Mouse (Mus musculus): ENCODE results near the gene Aunip. TPM values are rescaled to one million over a fixed set of nuclear protein-coding genes. Genes with fewer than 3 reads are reported as not detected.

Aunip gene
- polyA plus RNA-seq, 1 experiment: 2.3 TPM

GRCm38 (mm10) chr4:134467435-134468214 lies 43.2 kb upstream of the Aunip start:
- Histone ChIP-seq H3ac (ENCODE audit: control insufficient read depth, insufficient read length) (peak overlapping the region; percentile 30), H3K36me3 (ENCODE audit: control insufficient read depth, insufficient read depth) (no peaks in the 10 kb centered on the region), H3K27me3 (ENCODE audit: control insufficient read depth, insufficient read depth, insufficient read length) (no peaks in the 10 kb centered on the region), H3K4me2 (ENCODE audit: low read depth) (peak overlapping the region; percentile 93), H3K79me2 (ENCODE audit: control insufficient read depth, insufficient read depth) (peaks cover 20% of the 10 kb centered on the region), H3K4me3 (peak overlapping the region; percentile 33)
- no peak for TF ChIP-seq TCF3 (IDR thresholded peaks at IDR 0.05; ENCODE audit: insufficient read length, low read depth)
- TF ChIP-seq USF1 (IDR thresholded peaks at IDR 0.05; ENCODE audit: low read depth): no peak
- TF ChIP-seq POLR2A (IDR thresholded peaks at IDR 0.05; ENCODE audit: insufficient read length, low read depth): no peak
- no peak for TF ChIP-seq MAX (IDR thresholded peaks at IDR 0.05; ENCODE audit: low read depth)
- no peak for TF ChIP-seq MYOG (IDR thresholded peaks at IDR 0.05; ENCODE audit: control insufficient read depth in 1 of 3, insufficient read depth in 1 of 3, insufficient read length in 2 of 3, low read depth in 2 of 3)
- TF ChIP-seq TCF12 (IDR thresholded peaks at IDR 0.05; ENCODE audit: insufficient read depth, poor library complexity, severe bottlenecking): no peak
- no peak for TF ChIP-seq E2F4 (IDR thresholded peaks at IDR 0.05; ENCODE audit: insufficient read depth)
- no peak for TF ChIP-seq CEBPB (IDR thresholded peaks at IDR 0.05; ENCODE audit: insufficient read depth, poor library complexity, severe bottlenecking)
- TF ChIP-seq MYOD1 (IDR thresholded peaks at IDR 0.05; ENCODE audit: control insufficient read depth in 1 of 3, insufficient read length in 2 of 3, low read depth in 2 of 3): no peak
- no peak for TF ChIP-seq POLR2AphosphoS2 (IDR thresholded peaks at IDR 0.05; ENCODE audit: insufficient read length, low read depth)
- no peak for TF ChIP-seq SRF (IDR thresholded peaks at IDR 0.05; ENCODE audit: control insufficient read depth, insufficient read length, low read depth)
- TF ChIP-seq REST (IDR thresholded peaks at IDR 0.05; ENCODE audit: insufficient read depth, insufficient read length): no peak

GRCm38 (mm10) chr4:134468215-134468575 lies 42.6 kb upstream of the Aunip start, which contains the start of gene Stmn1:
Gene Stmn1 (plus strand): TSS chr4:134468320.
- TF ChIP-seq USF1 (IDR thresholded peaks at IDR 0.05; ENCODE audit: low read depth) (peak; percentile 99), SRF (IDR thresholded peaks at IDR 0.05; ENCODE audit: control insufficient read depth, insufficient read length, low read depth) (peak; percentile 47), REST (IDR thresholded peaks at IDR 0.05; ENCODE audit: insufficient read depth, insufficient read length) (no peak), CEBPB (IDR thresholded peaks at IDR 0.05; ENCODE audit: insufficient read depth, poor library complexity, severe bottlenecking) (no peak), MAX (IDR thresholded peaks at IDR 0.05; ENCODE audit: low read depth) (no peak), POLR2A (IDR thresholded peaks at IDR 0.05; ENCODE audit: insufficient read length, low read depth) (peak; percentile 99), MYOG (IDR thresholded peaks at IDR 0.05; ENCODE audit: control insufficient read depth in 1 of 3, insufficient read depth in 1 of 3, insufficient read length in 2 of 3, low read depth in 2 of 3) (peak in 2 of 3 experiments; percentile 10 to 40), POLR2AphosphoS2 (IDR thresholded peaks at IDR 0.05; ENCODE audit: insufficient read length, low read depth) (peak; percentile 97), TCF3 (IDR thresholded peaks at IDR 0.05; ENCODE audit: insufficient read length, low read depth) (no peak), MYOD1 (IDR thresholded peaks at IDR 0.05; ENCODE audit: control insufficient read depth in 1 of 3, insufficient read length in 2 of 3, low read depth in 2 of 3) (peak in 1 of 3 experiments; percentile 55), E2F4 (IDR thresholded peaks at IDR 0.05; ENCODE audit: insufficient read depth) (peak; percentile 60), TCF12 (IDR thresholded peaks at IDR 0.05; ENCODE audit: insufficient read depth, poor library complexity, severe bottlenecking) (no peak)
- Histone ChIP-seq H3K79me2 (ENCODE audit: control insufficient read depth, insufficient read depth) (peaks cover 20% of the 10 kb centered on the region), H3K36me3 (ENCODE audit: control insufficient read depth, insufficient read depth) (no peaks in the 10 kb centered on the region), H3K4me3 (peak within 1 kb of the TSS; percentile 33), H3K27me3 (ENCODE audit: control insufficient read depth, insufficient read depth, insufficient read length) (no peaks in the 10 kb centered on the region), H3ac (ENCODE audit: control insufficient read depth, insufficient read length) (peak within 1 kb of the TSS; percentile 30), H3K4me2 (ENCODE audit: low read depth) (peak within 1 kb of the TSS; percentile 93)

- TF ChIP-seq E2F4 (IDR thresholded peaks at IDR 0.05; ENCODE audit: insufficient read depth) (peak; percentile 84), MYOD1 (IDR thresholded peaks at IDR 0.05; ENCODE audit: control insufficient read depth in 1 of 3, insufficient read length in 2 of 3, low read depth in 2 of 3) (no peak), POLR2AphosphoS2 (IDR thresholded peaks at IDR 0.05; ENCODE audit: insufficient read length, low read depth) (peak; percentile 38), CEBPB (IDR thresholded peaks at IDR 0.05; ENCODE audit: insufficient read depth, poor library complexity, severe bottlenecking) (no peak), MAX (IDR thresholded peaks at IDR 0.05; ENCODE audit: low read depth) (no peak)
- H3K4me2 ChIP-seq (ENCODE audit: low read depth): peak overlapping the region; percentile 77
- no peaks in the 10 kb centered on the region for H3K27me3 ChIP-seq (ENCODE audit: control insufficient read depth, insufficient read depth, insufficient read length)
- peak overlapping the region; percentile 30 for H3ac ChIP-seq (ENCODE audit: control insufficient read depth, insufficient read length)
- peaks cover 20% of the 10 kb centered on the region for H3K79me2 ChIP-seq (ENCODE audit: control insufficient read depth, insufficient read depth)
- peak overlapping the region; percentile 33 for H3K4me3 ChIP-seq
- no peaks in the 10 kb centered on the region for H3K36me3 ChIP-seq (ENCODE audit: control insufficient read depth, insufficient read depth)
These were observed 42.1 kb upstream of the Aunip start for GRCm38 (mm10) chr4:134468578-134469266.

DNA sequence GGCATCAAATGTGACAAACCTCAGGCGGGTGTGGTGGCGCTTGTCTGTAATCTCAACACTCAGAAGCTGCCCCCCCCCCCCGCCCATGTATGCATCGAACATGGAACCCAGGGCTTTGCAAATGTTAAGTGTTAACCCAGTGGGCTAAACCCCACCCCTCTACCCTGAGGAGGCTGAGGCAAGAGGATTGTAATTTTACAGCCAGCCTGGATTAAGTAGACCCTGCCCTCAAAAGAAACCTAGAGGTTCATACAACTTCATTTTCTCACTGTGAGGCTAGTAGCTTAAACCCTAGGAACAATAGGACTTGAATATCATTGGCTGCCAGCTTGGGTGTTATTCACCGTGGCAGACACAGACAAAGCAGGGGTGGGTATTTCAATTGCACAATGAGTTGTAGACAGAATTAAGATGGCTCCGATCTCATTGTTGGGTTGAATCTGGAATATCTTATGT lies 41.4 kb upstream of the Aunip start:
- Histone ChIP-seq H3K4me2 (ENCODE audit: low read depth) (peak overlapping the region; percentile 77), H3K27me3 (ENCODE audit: control insufficient read depth, insufficient read depth, insufficient read length) (no peaks in the 10 kb centered on the region), H3K36me3 (ENCODE audit: control insufficient read depth, insufficient read depth) (no peaks in the 10 kb centered on the region), H3ac (ENCODE audit: control insufficient read depth, insufficient read length) (no peak overlapping the region), H3K4me3 (peak overlapping the region; percentile 33), H3K79me2 (ENCODE audit: control insufficient read depth, insufficient read depth) (peaks cover 20% of the 10 kb centered on the region)
- TF ChIP-seq MAX (IDR thresholded peaks at IDR 0.05; ENCODE audit: low read depth) (no peak), E2F4 (IDR thresholded peaks at IDR 0.05; ENCODE audit: insufficient read depth) (no peak), TCF12 (IDR thresholded peaks at IDR 0.05; ENCODE audit: insufficient read depth, poor library complexity, severe bottlenecking) (no peak), REST (IDR thresholded peaks at IDR 0.05; ENCODE audit: insufficient read depth, insufficient read length) (no peak), TCF3 (IDR thresholded peaks at IDR 0.05; ENCODE audit: insufficient read length, low read depth) (no peak), USF1 (IDR thresholded peaks at IDR 0.05; ENCODE audit: low read depth) (no peak), POLR2AphosphoS2 (IDR thresholded peaks at IDR 0.05; ENCODE audit: insufficient read length, low read depth) (peak; percentile 40), MYOD1 (IDR thresholded peaks at IDR 0.05; ENCODE audit: control insufficient read depth in 1 of 3, insufficient read length in 2 of 3, low read depth in 2 of 3) (no peak), SRF (IDR thresholded peaks at IDR 0.05; ENCODE audit: control insufficient read depth, insufficient read length, low read depth) (no peak), POLR2A (IDR thresholded peaks at IDR 0.05; ENCODE audit: insufficient read length, low read depth) (peak; percentile 15), CEBPB (IDR thresholded peaks at IDR 0.05; ENCODE audit: insufficient read depth, poor library complexity, severe bottlenecking) (peak; percentile 42; the same call in 1 of the 2 replicates), MYOG (IDR thresholded peaks at IDR 0.05; ENCODE audit: control insufficient read depth in 1 of 3, insufficient read depth in 1 of 3, insufficient read length in 2 of 3, low read depth in 2 of 3) (no peak)

Data from myocyte (in vitro differentiated cells).